Mouse (Mus musculus) frontal cortex, postnatal 14 days (tissue): ENCODE measurements around the gene Ccdc28a.

ENCODE experiments used
- DNase-seq, 2 experiments: peaks; one replicate each; pipeline ENCODE4 v3.0.0; 2022; ENCODE audit warnings: low spot score in 2 of 2

The Ccdc28a gene

DNA sequence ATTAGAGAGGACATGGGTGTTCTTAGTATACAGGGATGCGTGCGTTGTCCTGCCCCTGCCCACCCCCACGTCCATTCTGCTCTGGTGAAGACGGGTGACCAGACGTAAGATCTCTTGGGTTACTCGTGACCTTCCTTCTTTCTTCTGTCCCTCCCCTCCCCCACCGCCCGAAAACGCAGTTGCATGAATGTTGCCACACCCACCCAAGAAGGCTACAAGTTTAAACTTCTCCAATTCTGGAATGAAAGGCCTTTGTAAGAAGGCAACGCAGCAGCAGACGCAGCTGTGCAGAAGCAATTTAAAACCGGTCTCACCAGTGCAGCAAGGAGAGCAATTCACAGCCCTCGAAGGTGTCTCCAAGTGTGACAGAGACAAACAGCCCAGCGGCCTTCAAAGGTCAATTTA, 40.1 kb downstream of the Ccdc28a start:
- DNase-seq, result no peak

DNA sequence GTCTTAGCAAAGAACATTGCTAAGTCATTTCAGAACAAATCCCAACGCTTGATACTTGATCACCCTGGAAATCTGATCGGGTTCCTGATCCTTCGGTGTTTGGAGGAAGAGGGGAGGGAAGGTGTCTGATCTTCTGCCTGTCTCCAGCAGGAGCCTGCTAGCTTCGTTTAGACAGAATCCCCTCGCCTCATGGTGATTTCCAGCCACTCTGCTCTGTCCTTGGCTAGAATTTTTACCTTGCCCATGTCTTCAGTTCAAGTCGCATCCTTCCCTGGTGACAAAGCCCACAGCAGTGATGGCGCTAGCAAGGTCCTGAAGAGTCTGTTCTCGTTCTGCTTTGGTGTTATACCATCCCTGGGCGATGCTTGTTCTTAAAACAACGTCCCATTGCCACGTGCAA, 40.6 kb downstream of the Ccdc28a start:
- no peak for DNase-seq

DNA sequence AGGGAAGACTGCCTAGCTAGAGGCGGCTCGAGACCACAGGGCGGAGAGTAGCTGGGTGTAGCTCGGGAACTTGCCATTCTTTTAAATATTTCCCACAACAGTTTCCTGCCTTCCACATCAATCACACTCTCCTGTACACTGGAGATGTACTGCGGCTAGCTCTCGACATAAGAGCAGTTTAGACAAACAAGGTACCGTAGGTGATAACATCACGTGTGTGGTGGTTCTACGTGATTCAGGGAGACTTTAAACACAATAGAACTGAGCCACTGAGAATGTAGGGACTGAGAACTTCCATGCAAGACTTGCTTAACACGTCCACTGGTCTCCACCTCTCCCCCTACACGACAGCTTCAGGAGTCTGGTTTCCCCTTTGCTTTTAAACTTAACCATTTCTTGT, 41.6 kb downstream of the Ccdc28a start:
- no peak for DNase-seq

DNA sequence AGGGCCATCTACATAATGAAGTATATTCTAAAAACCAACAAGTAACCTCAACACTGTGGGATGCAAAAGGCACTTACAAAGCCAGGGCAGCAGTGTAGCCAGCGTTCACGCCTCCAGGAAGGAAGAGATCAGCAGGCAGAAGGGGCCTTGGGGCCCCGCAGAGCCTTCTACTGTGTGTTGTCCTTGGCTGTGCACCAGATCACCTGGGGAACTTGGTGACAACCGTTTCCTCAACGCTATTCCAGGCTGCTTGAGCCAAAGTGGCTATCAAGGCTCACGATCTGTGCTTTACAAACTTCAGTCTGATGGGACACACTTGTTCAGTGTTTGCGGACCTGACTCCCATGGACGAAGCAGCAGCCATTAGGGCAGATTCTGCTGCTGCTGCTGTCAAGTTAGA, 43.1 kb downstream of the Ccdc28a start:
- no peak for DNase-seq

DNA sequence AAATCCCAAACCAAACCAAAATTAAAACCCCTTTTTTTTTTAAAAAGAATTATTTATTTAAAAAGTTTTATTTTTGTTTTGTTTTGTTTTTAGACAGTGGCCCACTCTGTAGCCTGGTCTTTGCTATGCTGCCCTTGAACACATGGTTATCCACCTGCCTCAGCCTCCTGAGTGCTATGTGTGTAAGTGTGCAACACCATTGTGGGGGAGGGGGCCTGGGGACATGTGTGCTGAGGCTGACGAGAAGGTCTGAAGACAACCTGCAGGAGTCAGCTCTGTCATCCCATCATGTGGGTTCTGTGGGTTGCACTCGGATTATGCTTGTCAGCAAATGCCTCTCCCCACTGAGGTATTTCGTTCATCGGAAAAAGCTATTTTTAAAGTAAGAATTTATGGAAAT, 45.3 kb downstream of the Ccdc28a start:
- no peak for DNase-seq

DNA sequence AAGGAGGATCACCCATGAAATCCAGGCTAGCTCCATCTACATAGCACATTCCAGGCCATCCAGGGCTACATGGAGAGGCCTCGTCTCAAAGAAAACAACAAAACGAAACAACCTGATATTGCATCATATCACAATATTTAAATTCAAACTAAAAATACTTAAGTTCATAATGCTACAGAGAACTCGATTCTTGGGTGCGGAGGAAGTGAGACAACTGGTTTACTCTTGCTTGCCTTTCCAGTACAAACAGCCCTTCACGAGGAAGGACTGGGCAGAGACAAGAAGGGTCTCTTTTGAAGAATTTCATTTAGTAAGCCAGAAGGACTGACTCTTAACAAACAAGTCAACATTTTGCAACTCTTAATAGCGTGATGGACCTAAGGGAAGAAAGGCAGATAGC, 46.2 kb downstream of the Ccdc28a start:
- DNase-seq, result no peak

DNA sequence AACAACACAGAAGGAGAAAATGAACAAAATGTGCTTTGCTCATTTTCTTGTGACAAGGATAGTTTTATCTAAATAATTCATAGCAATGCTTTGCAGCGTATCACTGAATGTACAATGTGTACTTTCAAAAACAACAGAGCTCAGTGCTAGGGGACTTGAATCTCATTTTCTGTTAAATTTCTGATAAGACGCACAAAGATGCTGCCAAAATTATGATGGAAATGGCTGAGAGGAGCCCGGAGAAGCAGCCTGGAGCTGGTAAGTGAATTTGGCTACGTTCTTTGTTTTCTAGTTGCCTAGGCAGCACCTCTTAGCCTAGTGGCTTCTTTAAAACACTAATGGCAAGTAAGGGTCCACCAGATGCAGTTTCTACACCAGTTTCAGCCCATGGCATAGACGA, 52.6 kb downstream of the Ccdc28a start:
- DNase-seq, result no peak

DNA sequence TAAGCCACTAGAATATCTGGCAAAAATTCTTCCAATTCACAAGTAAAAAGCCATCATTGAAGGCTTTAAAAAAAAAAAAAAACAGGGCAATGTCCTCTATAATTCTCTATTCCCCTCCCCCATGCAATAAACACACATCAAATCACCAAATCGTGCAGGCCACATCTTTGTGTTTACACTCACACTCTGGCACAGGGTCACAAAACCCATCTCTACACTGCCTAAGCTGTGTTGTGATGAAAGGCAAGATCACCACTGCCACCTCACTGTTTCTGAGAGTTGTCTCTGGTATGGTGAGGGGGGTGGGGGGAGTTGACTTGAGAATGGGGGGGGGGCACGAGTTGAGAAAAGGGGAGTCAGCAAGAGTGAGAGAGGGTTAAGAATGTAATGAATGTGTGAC, 57.5 kb downstream of the Ccdc28a start:
- no peak for DNase-seq

DNA sequence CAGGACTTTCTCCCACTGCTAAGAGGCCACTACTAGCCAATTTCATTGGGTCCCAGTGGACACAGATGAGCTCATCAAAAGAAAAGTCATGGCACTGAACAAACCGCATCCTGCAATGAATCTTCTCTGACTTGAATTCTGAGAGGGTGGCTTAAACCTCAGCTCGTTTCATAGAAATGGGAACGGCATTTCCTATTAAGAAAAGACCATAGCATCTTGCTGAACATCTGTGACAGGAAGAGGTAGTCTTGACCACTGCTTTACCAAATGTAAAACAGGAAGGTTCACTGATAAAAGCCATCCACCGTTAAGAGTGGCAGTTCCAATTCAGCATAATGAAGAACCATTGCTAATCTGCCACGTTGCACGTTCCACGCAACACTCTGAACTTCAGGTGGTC, 58.1 kb downstream of the Ccdc28a start:
- no peak for DNase-seq

DNA sequence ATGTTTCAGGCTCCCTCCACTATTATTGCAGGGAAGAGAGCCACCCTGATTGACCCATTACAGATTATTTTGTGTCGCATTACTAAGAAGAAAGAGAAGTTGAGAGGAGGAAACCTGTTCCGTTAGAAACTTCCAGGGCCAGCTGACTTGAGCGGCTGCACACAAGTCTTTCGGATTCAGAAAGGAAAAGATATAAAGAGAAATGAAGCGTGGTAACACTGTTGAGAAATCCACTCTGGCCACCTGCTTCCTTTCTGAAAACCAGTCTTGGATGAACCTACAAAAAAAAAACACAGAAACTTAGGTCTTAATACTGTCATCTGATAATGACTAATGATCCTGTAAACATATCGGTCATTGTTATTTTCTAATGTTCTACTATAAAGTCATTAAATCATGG, 59.7 kb downstream of the Ccdc28a start:
- DNase-seq, result no peak
